Mouse (Mus musculus) hindbrain, postnatal 0 days (tissue): ENCODE results near the gene Neurl2. TPM values are rescaled to one million over a fixed set of nuclear protein-coding genes. Genes with fewer than 3 reads are reported as not detected.

Source experiments
- ATAC-seq: fragments of 200-750 bp; cut with Nextera tagmentation; 2 replicates; pipeline ENCODE4 v1.8.0; 2017; ENCODE audit warnings: mild to moderate bottlenecking, moderate TSS enrichment, moderate library complexity
- DNase-seq: peaks from one replicate; pipeline ENCODE4 v3.0.0-alpha.2; 2015; ENCODE audit warnings: low spot score
- H3K27ac ChIP-seq: fragments of 300-500 bp; sonication (generic); 2 replicates; pipeline ENCODE4 v1.5.1; 2014; ENCODE audit warnings: mild to moderate bottlenecking
- H3K27me3 ChIP-seq: fragments of 300-500 bp; sonication (generic); 2 replicates; pipeline ENCODE4 v1.6.1; 2014; ENCODE audit warnings: low read length, mixed read lengths; ENCODE audit not compliant: insufficient read depth
- H3K36me3 ChIP-seq: fragments of 300-500 bp; sonication (generic); 2 replicates; pipeline ENCODE4 v1.6.1; 2014; ENCODE audit warnings: low read length, mixed read lengths; ENCODE audit not compliant: insufficient read depth
- H3K4me1 ChIP-seq: fragments of 300-500 bp; sonication (generic); 2 replicates; pipeline ENCODE4 v1.6.1; 2014; ENCODE audit warnings: antibody characterized with exemption, low read length, mixed read lengths; ENCODE audit not compliant: insufficient read depth
- H3K4me2 ChIP-seq: fragments of 300-500 bp; sonication (generic); 2 replicates; pipeline ENCODE4 v1.6.1; 2014; ENCODE audit warnings: low read depth, mild to moderate bottlenecking, low read length, moderate library complexity, mixed read lengths
- H3K4me3 ChIP-seq: fragments of 300-500 bp; sonication (generic); 2 replicates; pipeline ENCODE4 v1.5.1; 2014; ENCODE audit warnings: low read length
- H3K9ac ChIP-seq: fragments of 300-500 bp; sonication (generic); replicated peaks from 2 replicates; pipeline ENCODE4 v1.6.1; 2014; ENCODE audit warnings: mild to moderate bottlenecking, low read length, moderate library complexity, mixed read lengths
- H3K9me3 ChIP-seq: fragments of 300-500 bp; sonication (generic); 2 replicates; pipeline ENCODE4 v1.6.1; 2016; ENCODE audit warnings: low read length, mixed read lengths
- CTCF ChIP-seq: IDR thresholded peaks from 2 replicates; pipeline ENCODE4 v1.5.1; 2016; ENCODE audit warnings: antibody characterized with exemption, control low read depth, low read depth
- WGBS: fragments of 180-500 bp; shearing (Covaris S2); extraction: QIAGEN DNeasy Blood & Tissue Kit; methylation state at CpG from one replicate; pipeline ENCODE4 v1.1.7; 2014; 5-methylcytosine and 5-hydroxymethylcytosine counted together
- polyA plus RNA-seq: library from polyadenylated mRNA; unstranded; fragments of >200 nt; fragmentation: Nextera tagmentation; extraction: Ambion mirVana; gene quantifications from 2 replicates; pipeline ENCODE4 v1.2.1, GENCODE M21; 2015
- total RNA-seq: library from RNA; depleted of rRNA; stranded (reverse); fragments of >200 nt; gene quantifications from 2 replicates; pipeline ENCODE4 v1.2.3, GENCODE M21; 2014

Gene Neurl2
- total and polyA plus RNA-seq, 2 experiments from 2014 or later, result 7.6 to 12.1 TPM

DNA sequence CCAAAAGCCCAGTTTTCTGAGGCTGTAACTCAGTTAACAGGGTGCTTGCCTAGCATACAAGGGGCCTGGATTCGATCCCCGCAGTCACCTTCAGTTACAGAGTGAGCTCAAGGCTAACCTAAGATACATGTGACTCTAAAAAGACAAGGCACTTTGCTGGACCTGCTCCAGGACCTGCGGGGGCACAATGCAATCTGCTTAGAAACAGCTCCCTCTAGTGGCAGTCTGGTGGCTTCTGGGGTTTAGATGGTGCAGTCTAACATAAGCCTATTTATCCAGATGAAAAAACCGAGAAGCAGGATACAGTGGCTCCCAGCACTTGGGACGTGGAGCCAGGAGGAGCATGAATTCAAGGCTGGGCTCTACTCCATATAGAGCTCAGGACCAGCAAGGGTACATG lies 39.0 kb downstream of the Neurl2 start:
- peak; percentile 96 for DNase-seq
- no peak overlapping the region for H3K4me3 ChIP-seq
- H3K4me1 ChIP-seq, result no peaks in the 10 kb centered on the region
- H3K9ac ChIP-seq, result no peak overlapping the region
- no peak overlapping the region for H3K4me2 ChIP-seq
- WGBS, result 30% methylated on average over 5 of the region's 5 CpGs
- no peaks in the 10 kb centered on the region for H3K9me3 ChIP-seq
- ATAC-seq, result peak; percentile 58
- peaks cover 40% of the 10 kb centered on the region; the same call in 1 of the 2 replicates for H3K36me3 ChIP-seq
- TF ChIP-seq CTCF, result peak; percentile 90
- no peak overlapping the region for H3K27ac ChIP-seq
- no peaks in the 10 kb centered on the region for H3K27me3 ChIP-seq

GRCm38 (mm10) chr2:164793772-164794171 lies 39.5 kb downstream of the Neurl2 start:
- DNase-seq (peak; percentile 39), ATAC-seq (no peak)
- Histone ChIP-seq H3K36me3 (peaks cover 40% of the 10 kb centered on the region; the same call in 1 of the 2 replicates), H3K4me3 (no peak overlapping the region), H3K9ac (no peak overlapping the region), H3K9me3 (no peaks in the 10 kb centered on the region), H3K4me2 (no peak overlapping the region), H3K4me1 (no peaks in the 10 kb centered on the region), H3K27me3 (no peaks in the 10 kb centered on the region), H3K27ac (0 out of 2 replicates have a peak overlapping the region, but pooled peaks have one; percentile 22)
- 90% methylated on average over 2 of the region's 2 CpGs for WGBS
- TF ChIP-seq CTCF, result no peak

- Histone ChIP-seq H3K27ac (peak overlapping the region; percentile 22; the same call in 1 of the 2 replicates), H3K9me3 (no peaks in the 10 kb centered on the region), H3K4me2 (no peak overlapping the region), H3K36me3 (peaks cover 40% of the 10 kb centered on the region; the same call in 1 of the 2 replicates), H3K4me3 (no peak overlapping the region), H3K4me1 (no peaks in the 10 kb centered on the region), H3K27me3 (no peaks in the 10 kb centered on the region), H3K9ac (no peak overlapping the region)
- DNase-seq, result peak; percentile 64
- WGBS, result 79% methylated on average over 3 of the region's 3 CpGs
- ATAC-seq, result peak; percentile 13; the same call in 1 of the 2 replicates
- TF ChIP-seq CTCF, result peak; percentile 78
Observed at GRCm38 (mm10) chr2:164793236-164793635, 40.0 kb downstream of the Neurl2 start.

GRCm38 (mm10) chr2:164792400-164793190 lies 40.7 kb downstream of the Neurl2 start:
- no peak; the same call in 1 of the 2 replicates for ATAC-seq
- Histone ChIP-seq H3K9ac (no peak overlapping the region), H3K27me3 (no peaks in the 10 kb centered on the region), H3K36me3 (peaks cover 36% of the 10 kb centered on the region; the same call in 1 of the 2 replicates), H3K9me3 (no peaks in the 10 kb centered on the region), H3K27ac (no peak overlapping the region; the same call in 1 of the 2 replicates), H3K4me1 (no peaks in the 10 kb centered on the region), H3K4me2 (no peak overlapping the region), H3K4me3 (no peak overlapping the region)
- 88% methylated on average over 12 of the region's 12 CpGs for WGBS
- no peak for DNase-seq
- TF ChIP-seq CTCF, result no peak

DNA sequence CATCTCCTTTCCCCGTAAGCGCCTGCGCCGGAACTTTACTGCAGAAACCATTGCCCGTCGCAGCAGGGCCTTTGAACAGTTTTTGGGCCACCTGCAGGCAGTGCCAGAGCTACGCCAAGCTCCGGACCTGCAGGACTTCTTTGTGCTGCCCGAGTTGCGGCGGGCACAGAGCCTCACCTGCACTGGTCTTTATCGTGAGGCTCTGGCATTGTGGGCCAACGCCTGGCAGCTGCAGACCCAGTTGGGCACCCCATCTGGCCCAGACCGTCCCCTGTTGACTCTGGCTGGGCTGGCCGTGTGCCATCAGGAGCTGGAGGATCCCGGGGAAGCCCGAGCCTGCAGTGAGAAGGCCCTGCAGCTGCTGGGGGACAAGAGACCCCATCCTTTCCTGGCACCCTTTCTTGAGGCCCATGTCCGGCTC lies 41.4 kb downstream of the Neurl2 start:
- ATAC-seq (no peak), DNase-seq (no peak)
- no peak overlapping the region for H3K4me3 ChIP-seq
- no peaks in the 10 kb centered on the region for H3K9me3 ChIP-seq
- H3K36me3 ChIP-seq, result peaks cover 33% of the 10 kb centered on the region; the same call in 1 of the 2 replicates
- no peak overlapping the region for H3K27ac ChIP-seq
- 78% methylated on average over 18 of the region's 18 CpGs for WGBS
- no peak overlapping the region for H3K9ac ChIP-seq
- H3K4me1 ChIP-seq, result no peaks in the 10 kb centered on the region; the same call in 1 of the 2 replicates
- H3K4me2 ChIP-seq, result no peak overlapping the region
- TF ChIP-seq CTCF, result no peak
- no peaks in the 10 kb centered on the region for H3K27me3 ChIP-seq

DNA sequence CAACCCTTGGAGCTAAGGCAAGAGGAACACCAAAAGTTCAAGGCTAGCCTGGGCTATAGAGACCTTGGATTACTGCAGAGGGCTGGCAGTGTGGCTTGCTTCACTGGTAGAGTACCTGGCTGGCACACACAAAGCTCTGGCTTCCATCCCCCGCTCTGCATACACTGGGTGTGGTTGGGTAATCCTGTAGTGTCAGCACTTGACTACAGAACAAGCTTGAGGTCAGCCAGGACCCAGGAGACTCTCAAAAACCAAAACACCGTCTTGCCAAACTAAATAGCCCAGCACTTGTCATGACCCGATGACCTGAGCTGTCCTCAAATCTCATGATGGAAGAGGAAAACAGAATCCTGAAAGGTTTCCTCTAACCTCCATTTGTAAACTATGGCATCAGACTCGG lies 42.8 kb downstream of the Neurl2 start:
- no peak overlapping the region for H3K4me2 ChIP-seq
- no peaks in the 10 kb centered on the region for H3K9me3 ChIP-seq
- H3K36me3 ChIP-seq, result peaks cover 28% of the 10 kb centered on the region; the same call in 1 of the 2 replicates
- H3K9ac ChIP-seq, result no peak overlapping the region
- H3K4me3 ChIP-seq, result no peak overlapping the region
- DNase-seq, result no peak
- H3K27me3 ChIP-seq, result no peaks in the 10 kb centered on the region
- 88% methylated on average over 4 of the region's 4 CpGs for WGBS
- no peak overlapping the region for H3K27ac ChIP-seq
- H3K4me1 ChIP-seq, result no peaks in the 10 kb centered on the region; the same call in 1 of the 2 replicates
- TF ChIP-seq CTCF, result no peak
- no peak for ATAC-seq

DNA sequence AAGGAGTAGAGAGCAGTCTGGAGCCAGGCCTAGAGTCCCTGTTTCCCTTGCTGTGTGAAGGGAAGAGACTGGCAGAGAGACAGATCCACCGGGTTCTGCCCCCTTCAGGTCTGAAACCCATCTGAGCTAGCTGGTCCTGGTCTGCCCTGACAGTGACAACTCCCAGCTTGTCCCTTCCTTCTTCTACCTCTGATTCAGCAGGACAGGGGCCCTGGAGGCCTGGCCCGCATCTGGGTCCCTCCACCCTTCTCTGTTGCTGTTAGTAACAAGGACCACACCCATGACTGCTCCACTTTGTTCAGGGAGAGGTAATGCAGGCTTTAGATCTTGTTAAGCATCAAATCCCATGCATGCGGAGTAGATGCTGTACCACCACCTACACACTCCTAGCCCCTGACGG lies 44.8 kb downstream of the Neurl2 start:
- WGBS, result 77% methylated on average over 4 of the region's 4 CpGs

More for the DNA sequence above, 44.8 kb downstream of the Neurl2 start:
- no peaks in the 10 kb centered on the region for H3K9me3 ChIP-seq
- no peak overlapping the region for H3K4me3 ChIP-seq
- peaks cover 21% of the 10 kb centered on the region; the same call in 1 of the 2 replicates for H3K36me3 ChIP-seq
- no peak overlapping the region for H3K27ac ChIP-seq
- H3K4me1 ChIP-seq, result no peaks in the 10 kb centered on the region; the same call in 1 of the 2 replicates
- ATAC-seq (no peak), DNase-seq (no peak)
- TF ChIP-seq CTCF, result no peak
- H3K4me2 ChIP-seq, result no peak overlapping the region
- no peak overlapping the region for H3K9ac ChIP-seq
- H3K27me3 ChIP-seq, result no peaks in the 10 kb centered on the region
